Mouse (Mus musculus) forebrain, embryonic 16.5 days (tissue): ENCODE data around the gene Acyp1. TPM values are rescaled to one million over a fixed set of nuclear protein-coding genes. Genes with fewer than 3 reads are reported as not detected.

Experiments used
- ATAC-seq: fragments of 200-750 bp; cut with Nextera tagmentation; 2 replicates; pipeline ENCODE4 v1.8.0; 2017; ENCODE audit warnings: mild to moderate bottlenecking, moderate library complexity
- H3K27ac ChIP-seq: fragments of 300-500 bp; sonication (generic); 2 replicates; pipeline ENCODE4 v1.5.1; 2014; ENCODE audit warnings: low read length, control low read depth
- H3K27me3 ChIP-seq: fragments of 300-500 bp; sonication (generic); replicated peaks from 2 replicates; pipeline ENCODE4 v1.6.1; 2014; ENCODE audit warnings: low read length; ENCODE audit not compliant: control insufficient read depth, insufficient read depth
- H3K36me3 ChIP-seq: fragments of 300-500 bp; sonication (generic); 2 replicates; pipeline ENCODE4 v1.6.1; 2014; ENCODE audit not compliant: control insufficient read depth, insufficient read depth
- H3K4me1 ChIP-seq: fragments of 300-500 bp; sonication (generic); replicated peaks from 2 replicates; pipeline ENCODE4 v1.6.1; 2014; ENCODE audit warnings: low read length; ENCODE audit not compliant: control insufficient read depth, insufficient read depth
- H3K4me2 ChIP-seq: fragments of 300-500 bp; sonication (generic); 2 replicates; pipeline ENCODE4 v1.6.1; 2014; ENCODE audit warnings: mild to moderate bottlenecking, low read length, control low read depth
- H3K4me3 ChIP-seq: fragments of 300-500 bp; sonication (generic); replicated peaks from 2 replicates; pipeline ENCODE4 v1.5.1; 2014; ENCODE audit warnings: mild to moderate bottlenecking, low read length, control low read depth
- H3K9ac ChIP-seq: fragments of 300-500 bp; sonication (generic); replicated peaks from 2 replicates; pipeline ENCODE4 v1.6.1; 2014; ENCODE audit warnings: low read depth, low read length, control low read depth
- H3K9me3 ChIP-seq: fragments of 300-500 bp; sonication (generic); 2 replicates; pipeline ENCODE4 v1.6.1; 2016; ENCODE audit warnings: low read length; ENCODE audit not compliant: control insufficient read depth
- WGBS: fragments of 180-500 bp; shearing (Covaris S2); extraction: QIAGEN DNeasy Blood & Tissue Kit; methylation state at CpG from one replicate; pipeline ENCODE4 v1.1.7; 2014; 5-methylcytosine and 5-hydroxymethylcytosine counted together
- polyA plus RNA-seq: library from polyadenylated mRNA; unstranded; fragments of >200 nt; fragmentation: Nextera tagmentation; extraction: Ambion mirVana; gene quantifications from 2 replicates; pipeline ENCODE4 v1.2.1, GENCODE M21; 2015

Acyp1 gene
- polyA plus RNA-seq, 1 experiment from 2014 or later, result 46.9 TPM

DNA sequence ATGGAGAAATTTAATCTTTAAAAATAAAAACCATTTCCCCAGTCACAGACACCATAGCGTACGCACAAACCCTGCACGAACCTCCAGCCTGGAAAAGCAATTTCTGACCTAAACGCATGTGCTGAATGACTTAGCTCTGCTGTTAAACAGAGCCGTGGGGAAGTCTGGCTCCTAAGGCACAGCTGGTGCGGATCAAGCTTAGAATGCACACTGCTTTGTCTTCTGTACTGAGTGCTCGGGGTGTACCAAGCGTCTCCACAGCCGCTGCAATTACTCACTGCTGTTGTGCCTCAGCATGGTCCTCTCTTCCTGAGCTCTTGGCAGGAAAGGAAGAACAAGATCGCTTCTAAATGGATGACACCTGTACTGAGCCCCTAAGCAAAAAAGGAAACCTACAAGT is 25.7 kb downstream of the Acyp1 start:
- Histone ChIP-seq H3K36me3 (no peaks in the 10 kb centered on the region), H3K9me3 (no peaks in the 10 kb centered on the region), H3K4me3 (no peak overlapping the region), H3K4me1 (peaks cover 6% of the 10 kb centered on the region), H3K4me2 (no peak overlapping the region), H3K9ac (no peak overlapping the region), H3K27me3 (no peaks in the 10 kb centered on the region), H3K27ac (no peak overlapping the region)
- WGBS, result 46% methylated on average over 10 of the region's 10 CpGs
- no peak for ATAC-seq

DNA sequence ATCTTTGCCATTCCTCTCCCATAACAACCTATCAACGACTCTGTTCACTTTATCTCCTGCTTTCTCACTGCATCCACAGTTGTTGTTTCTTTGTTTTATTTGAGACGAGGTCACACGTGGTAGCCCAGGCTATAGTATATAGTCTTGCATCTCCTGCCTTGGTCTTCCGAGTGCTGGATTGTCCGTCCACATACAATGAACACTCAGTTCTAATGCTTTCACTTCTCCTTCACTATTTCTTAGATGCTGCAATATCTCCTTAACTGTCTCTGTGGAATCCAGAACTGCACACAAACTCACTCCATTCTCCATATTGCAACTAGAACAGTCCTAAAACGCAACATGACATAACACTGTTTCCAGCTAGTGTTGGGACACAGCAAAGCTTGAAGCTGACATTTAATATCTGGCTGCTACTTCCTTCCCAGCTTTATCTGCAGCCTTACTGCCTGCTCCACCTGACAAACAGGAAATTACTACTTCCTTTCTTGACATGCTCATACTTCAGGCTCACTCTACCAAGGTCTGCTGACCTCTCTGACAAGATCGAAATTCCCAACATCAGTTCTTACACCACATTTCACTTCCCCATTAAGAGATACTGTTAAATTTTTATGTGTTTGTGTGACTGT is 31.1 kb downstream of the Acyp1 start:
- Histone ChIP-seq H3K4me3 (no peak overlapping the region), H3K27ac (no peak overlapping the region), H3K27me3 (no peaks in the 10 kb centered on the region), H3K36me3 (no peaks in the 10 kb centered on the region), H3K4me1 (no peaks in the 10 kb centered on the region), H3K9ac (no peak overlapping the region), H3K4me2 (no peak overlapping the region), H3K9me3 (no peaks in the 10 kb centered on the region)
- no peak for ATAC-seq
- 87% methylated on average over 7 of the region's 7 CpGs for whole genome bisulfite sequencing

DNA sequence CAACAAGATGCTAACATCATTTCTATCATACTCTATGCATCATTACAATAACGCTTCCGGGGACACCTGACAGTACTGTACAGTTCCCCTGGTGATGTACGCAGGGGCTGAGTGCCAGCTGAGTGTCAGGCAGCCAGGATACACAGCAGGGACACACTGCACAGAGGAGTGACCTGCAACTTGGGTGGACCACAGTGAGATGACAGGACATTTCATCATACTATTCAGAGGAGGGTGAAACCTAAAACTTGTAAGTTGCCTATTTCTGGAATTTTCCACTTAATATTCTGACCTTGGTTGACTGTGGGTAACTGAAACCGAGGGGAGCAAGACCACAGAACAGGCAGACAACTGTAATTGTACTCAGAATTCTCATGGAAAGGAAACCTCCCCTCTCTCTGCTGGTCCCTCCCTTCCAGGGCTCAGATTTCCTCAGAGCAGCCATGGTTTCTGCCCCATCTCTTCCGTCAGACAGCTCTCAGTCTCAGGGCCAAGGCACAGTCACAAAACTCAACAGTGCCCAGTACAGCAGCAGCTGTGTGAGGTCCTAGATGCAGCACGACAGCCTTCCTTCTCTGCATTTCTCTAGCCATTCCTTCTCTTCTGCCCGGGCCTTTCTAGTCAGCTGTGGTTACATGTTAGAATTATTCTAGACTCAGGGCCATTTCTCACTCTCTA is 32.0 kb downstream of the Acyp1 start:
- Histone ChIP-seq H3K27ac (no peak overlapping the region), H3K9ac (no peak overlapping the region), H3K36me3 (no peaks in the 10 kb centered on the region), H3K9me3 (no peaks in the 10 kb centered on the region), H3K27me3 (no peaks in the 10 kb centered on the region), H3K4me3 (no peak overlapping the region), H3K4me2 (no peak overlapping the region), H3K4me1 (no peaks in the 10 kb centered on the region)
- no peak for ATAC-seq
- WGBS, result 79% methylated on average over 7 of the region's 7 CpGs

DNA sequence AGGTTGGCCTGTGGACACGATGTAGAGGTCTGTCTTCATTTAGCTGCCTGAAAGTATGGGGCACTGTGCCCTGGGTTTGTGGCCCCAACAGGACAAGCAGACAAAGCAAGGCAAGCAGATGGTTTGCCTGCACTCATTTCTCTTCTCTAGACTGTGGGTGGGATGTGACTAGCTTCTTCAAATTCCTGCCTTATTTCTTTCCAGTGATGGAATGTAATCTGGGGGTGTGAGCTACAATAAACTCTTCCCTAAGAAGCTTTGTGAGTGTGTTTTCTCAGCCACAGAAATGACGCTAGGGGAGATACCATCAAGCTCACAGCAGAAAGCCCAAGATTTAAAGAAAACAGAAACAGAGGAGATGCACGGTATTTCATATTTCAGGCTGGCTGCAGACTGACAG is 36.2 kb downstream of the Acyp1 start:
- peaks cover 7% of the 10 kb centered on the region for H3K36me3 ChIP-seq
- ATAC-seq, result no peak
- H3K4me3 ChIP-seq, result no peak overlapping the region
- no peaks in the 10 kb centered on the region for H3K9me3 ChIP-seq
- H3K27me3 ChIP-seq, result no peaks in the 10 kb centered on the region
- no peak overlapping the region for H3K27ac ChIP-seq
- H3K4me2 ChIP-seq, result no peak overlapping the region
- no peaks in the 10 kb centered on the region for H3K4me1 ChIP-seq
- 87% methylated on average over 3 of the region's 3 CpGs for whole genome bisulfite sequencing
- no peak overlapping the region for H3K9ac ChIP-seq

DNA sequence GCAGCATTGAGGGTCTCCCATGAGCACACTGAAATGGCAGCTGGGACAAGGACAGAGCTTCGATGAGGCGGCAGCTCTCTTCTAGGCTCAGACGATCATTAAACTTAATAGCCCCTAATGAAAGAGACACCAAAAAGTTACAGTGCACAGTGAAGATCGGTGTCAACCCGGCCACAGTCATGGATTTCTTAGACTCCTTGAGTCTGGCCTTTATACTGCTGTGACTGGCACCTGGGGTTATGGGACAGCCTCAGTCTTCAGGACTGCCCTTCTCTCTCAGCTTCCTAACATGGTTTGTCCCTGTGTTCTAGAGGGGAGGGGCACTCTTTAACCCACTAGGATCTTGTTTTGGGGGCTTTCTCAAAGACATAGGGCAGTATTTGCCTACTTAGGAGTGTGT is 50.7 kb downstream of the Acyp1 start:
- Histone ChIP-seq H3K9ac (no peak overlapping the region), H3K4me2 (no peak overlapping the region), H3K36me3 (no peaks in the 10 kb centered on the region; the same call in none of the 2 replicates), H3K4me1 (no peaks in the 10 kb centered on the region), H3K4me3 (no peak overlapping the region), H3K27ac (no peak overlapping the region), H3K27me3 (no peaks in the 10 kb centered on the region), H3K9me3 (no peaks in the 10 kb centered on the region)
- 90% methylated on average over 5 of the region's 5 CpGs for WGBS
- ATAC-seq, result no peak

DNA sequence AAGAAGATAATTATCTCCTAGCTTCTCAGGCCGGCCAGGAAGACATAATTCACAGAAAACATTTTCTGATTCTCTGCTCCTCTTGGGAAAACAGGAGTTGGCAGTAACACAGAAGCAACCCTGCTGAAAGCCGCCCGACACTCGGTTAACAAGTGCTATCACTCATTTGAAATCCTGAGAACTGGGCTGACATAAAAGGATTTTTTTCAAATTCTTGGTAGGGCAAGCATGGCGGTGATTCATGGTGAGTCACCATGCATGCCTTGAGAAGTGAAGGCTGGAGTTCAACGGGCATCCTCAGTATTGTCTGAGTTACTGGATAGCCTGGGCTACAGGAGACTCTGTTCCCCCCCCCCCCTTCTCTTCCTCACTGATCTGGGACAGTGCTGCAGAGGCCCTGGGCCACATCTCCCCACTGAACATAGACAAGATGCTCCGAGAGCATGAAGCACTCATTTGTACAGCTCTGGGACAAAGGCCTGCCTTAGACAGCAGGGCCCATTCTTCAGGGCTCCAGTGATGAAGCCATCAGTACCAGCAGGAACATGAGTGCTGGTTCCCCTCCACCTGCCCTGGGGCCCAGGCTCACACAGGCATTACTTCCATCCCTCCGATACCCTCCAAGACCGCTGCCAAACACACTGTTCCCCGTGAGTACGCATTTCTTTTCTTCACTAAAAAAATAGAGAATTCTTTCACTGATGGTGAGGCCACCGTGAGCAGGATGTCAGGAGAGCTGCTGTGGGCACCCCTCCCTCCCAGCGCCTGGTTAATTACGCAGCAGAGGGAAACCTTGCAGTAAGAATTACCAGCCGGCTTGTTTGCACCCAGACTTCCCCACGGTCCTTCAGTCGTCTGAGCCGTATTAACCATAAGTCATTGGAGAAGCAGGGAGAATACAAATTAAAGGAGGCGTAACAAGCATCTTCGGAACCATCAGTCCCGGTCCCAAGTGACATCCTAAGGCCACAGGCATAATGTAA is 54.6 kb downstream of the Acyp1 start:
- no peak for ATAC-seq
- 68% methylated on average over 21 of the region's 21 CpGs for WGBS
- Histone ChIP-seq H3K27me3 (no peaks in the 10 kb centered on the region), H3K4me1 (no peaks in the 10 kb centered on the region), H3K4me3 (no peak overlapping the region), H3K9me3 (no peaks in the 10 kb centered on the region), H3K4me2 (no peak overlapping the region), H3K9ac (no peak overlapping the region), H3K36me3 (no peaks in the 10 kb centered on the region; the same call in 1 of the 2 replicates), H3K27ac (no peak overlapping the region)

DNA sequence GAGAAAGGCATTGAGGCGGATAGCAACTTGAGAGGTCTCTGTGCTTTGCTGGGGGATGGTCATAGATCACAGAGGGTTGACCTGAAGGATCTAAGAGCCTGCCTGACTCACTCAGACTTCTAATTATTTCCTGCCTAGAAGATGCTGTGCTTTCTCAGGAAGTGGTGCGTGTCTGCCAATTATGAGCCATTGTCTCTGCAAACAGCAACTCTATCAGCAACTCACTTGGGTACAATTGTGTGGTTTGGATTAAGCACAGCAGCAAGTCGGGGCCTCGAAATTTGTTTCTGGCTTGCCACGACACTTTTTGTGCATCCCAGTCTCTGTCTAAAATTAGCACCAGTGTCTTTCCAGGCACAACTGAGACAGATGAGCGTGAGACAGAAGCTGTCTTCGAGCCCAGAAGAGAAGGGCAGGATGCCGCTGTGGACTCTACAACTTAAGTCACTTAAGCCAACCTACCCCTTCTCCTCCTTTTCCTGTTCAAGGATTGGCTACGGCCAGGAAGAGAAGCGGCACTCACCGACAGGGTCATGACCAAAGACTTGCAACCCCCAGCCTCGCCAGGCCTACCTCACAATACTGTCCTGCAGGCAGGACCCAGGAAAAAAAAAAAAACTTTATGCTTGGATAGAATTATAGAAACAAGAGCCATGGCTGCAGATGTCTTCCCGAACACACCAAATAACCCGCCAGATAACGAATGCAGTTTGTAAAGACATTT is 60.2 kb downstream of the Acyp1 start:
- no peaks in the 10 kb centered on the region for H3K9me3 ChIP-seq
- no peak overlapping the region for H3K4me2 ChIP-seq
- H3K4me1 ChIP-seq, result no peaks in the 10 kb centered on the region
- H3K27ac ChIP-seq, result no peak overlapping the region
- no peak overlapping the region for H3K9ac ChIP-seq
- peaks cover 29% of the 10 kb centered on the region for H3K36me3 ChIP-seq
- H3K4me3 ChIP-seq, result no peak overlapping the region
- H3K27me3 ChIP-seq, result no peaks in the 10 kb centered on the region
- 58% methylated on average over 15 of the region's 15 CpGs for WGBS
- no peak for ATAC-seq

DNA sequence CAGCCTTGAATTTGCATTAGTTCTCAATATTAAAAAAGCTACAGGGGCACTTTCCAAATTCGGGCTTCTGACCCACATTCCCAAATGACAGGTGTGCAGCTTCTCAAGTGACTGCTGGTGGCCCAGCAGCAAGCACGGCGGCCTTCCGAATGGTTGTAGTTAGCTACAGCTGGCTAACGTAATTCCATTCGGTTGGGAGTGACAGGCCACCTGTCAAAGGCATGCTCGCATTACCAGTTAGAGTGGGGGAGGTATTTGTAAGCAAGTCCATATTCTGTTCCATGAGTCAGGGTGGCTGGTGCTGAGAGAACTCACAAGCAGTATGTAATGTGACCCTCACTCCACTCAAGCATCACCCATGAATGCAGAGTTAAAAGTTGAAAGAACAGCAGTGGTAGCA is 61.0 kb downstream of the Acyp1 start:
- Histone ChIP-seq H3K4me3 (no peak overlapping the region), H3K27me3 (no peaks in the 10 kb centered on the region), H3K9ac (no peak overlapping the region), H3K27ac (no peak overlapping the region), H3K4me1 (no peaks in the 10 kb centered on the region), H3K9me3 (no peaks in the 10 kb centered on the region), H3K36me3 (peaks cover 35% of the 10 kb centered on the region), H3K4me2 (no peak overlapping the region)
- no peak for ATAC-seq
- 71% methylated on average over 7 of the region's 7 CpGs for WGBS
